Comparison of ENCODE assay signal across 17 mouse cellular contexts in genomic region chr5:115359851-115360372, GRCm38 (mm10). TPM values are rescaled to one million over a fixed set of nuclear protein-coding genes. Genes with fewer than 3 reads are reported as not detected.
DNase-seq lines count a peak whose midpoint lies in the region; ATAC-seq lines count a peak whose summit lies in the region.
"Had no signal": no experiment of that assay in that cellular context is flagged by ENCODE, and none has a peak within 500 bp of the region (broad histone marks: within the 10 kb centered on the region; RNA-seq: fewer than 3 reads in every experiment).

No protein-coding gene starts in this region.

- ATAC-seq in kidney, embryonic 15.5 days (replicated peaks; ENCODE audit: low FRiP score), result no peak
- no peak for ATAC-seq in megakaryocyte progenitor cell, adult 5-6 weeks (replicated peaks; ENCODE audit: poor library complexity)
- ATAC-seq: forebrain, embryonic 13.5 days; liver, embryonic 12.5 days had no signal

- H3K27me3 ChIP-seq in kidney, embryonic 15.5 days, result no peaks in the 10 kb centered on the region
- H3K27me3 ChIP-seq: forebrain, embryonic 13.5 days had no signal

- H3K4me2 ChIP-seq in kidney, embryonic 15.5 days, result no peak overlapping the region
- H3K4me2 ChIP-seq: forebrain, embryonic 13.5 days; limb, embryonic 12.5 days; liver, embryonic 12.5 days had no signal

- no peaks in the 10 kb centered on the region for H3K9me3 ChIP-seq in kidney, embryonic 15.5 days (replicated peaks)
- H3K9me3 ChIP-seq: forebrain, embryonic 13.5 days; limb, embryonic 12.5 days; liver, embryonic 12.5 days had no signal

- peak; percentile 42 for DNase-seq in adrenal gland, adult 2 months
- no peak for DNase-seq in adrenal gland, adult 18-20 months (ENCODE audit: low spot score in 2 of 2)
- no peak for DNase-seq in kidney, postnatal 10 days
- DNase-seq in 3T3-L1 (ENCODE audit: low read depth, low spot score), result peak; percentile 14
- peak; percentile 37 for DNase-seq in ZHBTc4 (ENCODE audit: low read depth, low spot score)
- no peak for DNase-seq in spleen, postnatal 4 days (ENCODE audit: low spot score in 2 of 2)
- DNase-seq: cerebellum, adult 2 months; cerebellum, postnatal 36 days; kidney, adult 9 months; lung, adult 2 months; spleen, adult 18-20 months had no signal

- 41% methylated on average over 5 of the region's 5 CpGs for WGBS in kidney, embryonic 15.5 days

- no peaks in the 10 kb centered on the region for H3K36me3 ChIP-seq in kidney, embryonic 15.5 days
- H3K36me3 ChIP-seq: limb, embryonic 12.5 days; liver, embryonic 12.5 days had no signal

- peak overlapping the region; percentile 59 for H3K27ac ChIP-seq in kidney, embryonic 15.5 days
- H3K27ac ChIP-seq: forebrain, embryonic 13.5 days; left cerebral cortex, adult 2 months; limb, embryonic 12.5 days; liver, embryonic 12.5 days had no signal

- H3K4me3 ChIP-seq in kidney, embryonic 15.5 days (replicated peaks), result no peak overlapping the region
- H3K4me3 ChIP-seq: forebrain, embryonic 13.5 days; left cerebral cortex, adult 2 months; limb, embryonic 12.5 days; liver, embryonic 12.5 days had no signal

- H3K4me1 ChIP-seq in kidney, embryonic 15.5 days, result peaks cover 16% of the 10 kb centered on the region
- H3K4me1 ChIP-seq: liver, embryonic 12.5 days had no signal

- no peak overlapping the region for H3K9ac ChIP-seq in kidney, embryonic 15.5 days
- H3K9ac ChIP-seq: forebrain, embryonic 13.5 days; limb, embryonic 12.5 days; liver, embryonic 12.5 days had no signal

RNA-seq across cellular contexts. Expression of gene Cox6a1, which starts 11.1 kb away (rescaled TPM):
- 1,000 to 10,000 TPM; 1,468 to 1,603 TPM for total RNA-seq in adrenal gland, adult 2 months (2021)
- polyA plus RNA-seq in adrenal gland, adult 2 months (2012; rRNA removed), result 4,255 and 4,504 TPM in 2 replicates
- total RNA-seq in adrenal gland, adult 18-20 months (2021), result 1,000 to 10,000 TPM; 1,252 to 1,785 TPM
- 981 and 995 TPM in 2 replicates for polyA plus RNA-seq in kidney, embryonic 15.5 days (2015; fragmentation: Nextera tagmentation; extraction: Ambion mirVana)
- total RNA-seq in megakaryocyte progenitor cell, adult 5-6 weeks (2015), result 365 and 372 TPM in 2 replicates
- 67.5 and 102 TPM in 2 replicates for total RNA-seq in megakaryocyte progenitor cell, adult 5-6 weeks (2017)

RNA-seq across cellular contexts. Expression of gene Triap1, which starts 18.9 kb away (rescaled TPM):
- total RNA-seq in adrenal gland, adult 2 months (2021), result 10 to 100 TPM; 35.1 to 40.0 TPM
- 7.9 and 8.6 TPM in 2 replicates for polyA plus RNA-seq in adrenal gland, adult 2 months (2012; rRNA removed)
- total RNA-seq in adrenal gland, adult 18-20 months (2021), result 10 to 100 TPM; 29.5 to 48.1 TPM
- 56.2 and 58.2 TPM in 2 replicates for polyA plus RNA-seq in kidney, embryonic 15.5 days (2015; fragmentation: Nextera tagmentation; extraction: Ambion mirVana)
- total RNA-seq in megakaryocyte progenitor cell, adult 5-6 weeks (2015), result 39.1 and 43.1 TPM in 2 replicates
- 17.7 and 25.3 TPM in 2 replicates for total RNA-seq in megakaryocyte progenitor cell, adult 5-6 weeks (2017)

RNA-seq across cellular contexts. Expression of gene Gatc, which starts 18.9 kb away (rescaled TPM):
- 10 to 100 TPM; 21.1 to 24.0 TPM for total RNA-seq in adrenal gland, adult 2 months (2021)
- 12.2 and 15.4 TPM in 2 replicates for polyA plus RNA-seq in adrenal gland, adult 2 months (2012; rRNA removed)
- total RNA-seq in adrenal gland, adult 18-20 months (2021), result 10 to 100 TPM; 18.3 to 22.5 TPM
- 27.9 and 29.2 TPM in 2 replicates for polyA plus RNA-seq in kidney, embryonic 15.5 days (2015; fragmentation: Nextera tagmentation; extraction: Ambion mirVana)
- 68.9 and 78.9 TPM in 2 replicates for total RNA-seq in megakaryocyte progenitor cell, adult 5-6 weeks (2015)
- total RNA-seq in megakaryocyte progenitor cell, adult 5-6 weeks (2017), result 10.7 and 11.2 TPM in 2 replicates

RNA-seq across cellular contexts. Expression of gene Srsf9, which starts 32.9 kb away (rescaled TPM):
- 10 to 100 TPM; 45.8 to 70.1 TPM for total RNA-seq in adrenal gland, adult 2 months (2021)
- 29.1 and 40.4 TPM in 2 replicates for polyA plus RNA-seq in adrenal gland, adult 2 months (2012; rRNA removed)
- 10 to 100 TPM; 67.0 to 70.1 TPM for total RNA-seq in adrenal gland, adult 18-20 months (2021)
- polyA plus RNA-seq in kidney, embryonic 15.5 days (2015; fragmentation: Nextera tagmentation; extraction: Ambion mirVana), result 301 and 315 TPM in 2 replicates
- 76.3 and 79.7 TPM in 2 replicates for total RNA-seq in megakaryocyte progenitor cell, adult 5-6 weeks (2015)
- total RNA-seq in megakaryocyte progenitor cell, adult 5-6 weeks (2017), result 96.3 and 102 TPM in 2 replicates

RNA-seq across cellular contexts. Expression of gene Dynll1, which starts 59.1 kb away (rescaled TPM):
- total RNA-seq in adrenal gland, adult 2 months (2021), result 100 to 1,000 TPM; 220 to 347 TPM
- 38.0 and 45.1 TPM in 2 replicates for polyA plus RNA-seq in adrenal gland, adult 2 months (2012; rRNA removed)
- total RNA-seq in adrenal gland, adult 18-20 months (2021), result 100 to 1,000 TPM; 268 to 338 TPM
- polyA plus RNA-seq in kidney, embryonic 15.5 days (2015; fragmentation: Nextera tagmentation; extraction: Ambion mirVana), result 1,617 and 1,807 TPM in 2 replicates
- 690 and 788 TPM in 2 replicates for total RNA-seq in megakaryocyte progenitor cell, adult 5-6 weeks (2015)
- 334 and 365 TPM in 2 replicates for total RNA-seq in megakaryocyte progenitor cell, adult 5-6 weeks (2017)

Comparison
In these comparisons a context has a peak if more than half of its experiments do, and no peak if none do; other contexts are left out.
1. DNase-seq: peak in adrenal gland, adult 2 months (single experiment), 3T3-L1 (single experiment) and ZHBTc4 (single experiment); none in adrenal gland, adult 18-20 months (0 of 2), kidney, postnatal 10 days (single experiment) and spleen, postnatal 4 days (0 of 2).